Mouse (Mus musculus) urinary bladder, adult 2 months (tissue): ENCODE measurements around the gene Nfia. TPM values are rescaled to one million over a fixed set of nuclear protein-coding genes. Genes with fewer than 3 reads are reported as not detected.

Experiments used
- DNase-seq: peaks from one replicate; pipeline ENCODE4 v3.0.0; 2022; ENCODE audit warnings: low spot score
- polyA plus RNA-seq: library from polyadenylated mRNA; depleted of rRNA; stranded (reverse); fragments of >200 nt; gene quantifications from 2 replicates; pipeline ENCODE4 v1.2.3, GENCODE M21; 2012

Nfia gene
- polyA plus RNA-seq, 1 experiment: 19.6 TPM

DNA sequence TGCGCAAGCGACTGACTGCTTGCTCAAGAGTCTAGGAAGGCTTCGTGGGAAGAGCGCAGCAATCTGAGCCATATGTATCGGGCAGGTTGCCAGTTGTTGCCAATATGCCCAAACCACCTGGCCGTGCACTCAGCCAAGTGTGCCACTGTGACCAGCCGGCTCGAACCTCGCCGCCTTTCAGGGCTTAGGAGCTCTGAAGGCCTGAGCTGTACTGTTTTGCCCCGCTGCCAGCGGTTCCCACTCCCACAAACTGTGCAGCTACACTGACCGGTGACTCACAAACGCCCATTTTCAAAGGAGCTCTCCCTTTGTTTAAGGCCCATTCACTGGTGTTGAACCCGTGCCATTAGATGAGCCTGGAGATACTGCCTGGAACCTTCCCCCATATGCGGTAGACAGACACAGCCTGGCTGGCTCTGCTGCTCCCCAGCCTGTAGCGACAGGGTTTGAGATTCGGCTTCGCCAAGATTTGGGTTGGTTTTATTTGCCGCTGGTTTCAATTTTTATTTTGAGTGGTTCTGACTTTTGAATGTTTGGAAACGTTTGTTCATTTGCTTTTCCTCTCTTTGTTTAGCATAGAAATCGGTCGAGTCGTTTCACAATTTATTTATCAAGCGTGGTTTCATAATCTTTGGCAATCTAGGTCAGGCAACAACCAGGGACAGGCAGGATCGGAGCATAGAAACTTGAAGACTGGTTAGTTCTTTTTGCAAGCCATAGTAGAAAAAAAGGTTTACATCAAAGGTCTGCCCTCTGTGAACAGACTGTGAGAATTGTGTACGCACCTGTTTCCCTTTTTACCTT, 138.4 kb downstream of the Nfia start:
- DNase-seq: no peak

DNA sequence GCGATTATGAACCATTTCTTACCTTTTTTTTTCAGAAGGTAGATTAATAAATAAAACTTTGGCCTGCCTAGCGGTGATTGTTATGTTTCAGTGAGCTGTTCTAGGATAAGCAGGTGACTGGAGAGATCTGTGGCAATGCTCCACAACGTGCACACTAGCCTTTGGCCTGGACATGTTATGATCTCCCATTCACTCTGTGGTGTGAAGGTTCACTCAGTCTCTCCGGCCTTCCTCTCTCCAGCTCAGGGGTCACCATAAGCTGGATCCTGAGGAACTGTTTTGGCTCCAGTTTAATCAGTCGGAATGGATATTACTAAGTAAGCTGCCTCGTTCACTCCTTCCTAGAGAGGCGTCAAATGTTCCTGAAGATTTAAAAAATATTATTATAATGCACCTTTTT, 139.2 kb downstream of the Nfia start:
- no peak for DNase-seq

DNA sequence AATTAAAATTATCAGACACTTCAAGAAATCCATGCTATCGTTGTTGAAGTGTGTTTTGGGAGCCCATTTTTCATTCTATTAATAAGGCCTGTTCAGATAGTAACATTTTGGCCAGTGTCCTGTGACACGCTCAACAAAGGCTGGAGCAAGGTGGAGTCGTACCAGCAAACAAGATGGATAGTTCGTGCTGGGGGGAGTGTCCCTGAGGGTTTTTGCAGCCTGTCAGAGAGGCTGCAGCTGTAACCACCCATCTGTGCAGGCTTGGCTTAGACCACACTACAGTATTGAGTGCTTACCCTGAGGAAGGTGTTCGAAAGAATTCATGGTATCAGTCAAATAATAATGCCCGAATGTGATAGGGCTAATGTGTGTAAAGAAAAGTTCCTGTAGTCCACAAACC, 139.6 kb downstream of the Nfia start:
- no peak for DNase-seq

- no peak for DNase-seq
These were observed 140.0 kb downstream of the Nfia start for GRCm38 (mm10) chr4:97912560-97912959.

DNA sequence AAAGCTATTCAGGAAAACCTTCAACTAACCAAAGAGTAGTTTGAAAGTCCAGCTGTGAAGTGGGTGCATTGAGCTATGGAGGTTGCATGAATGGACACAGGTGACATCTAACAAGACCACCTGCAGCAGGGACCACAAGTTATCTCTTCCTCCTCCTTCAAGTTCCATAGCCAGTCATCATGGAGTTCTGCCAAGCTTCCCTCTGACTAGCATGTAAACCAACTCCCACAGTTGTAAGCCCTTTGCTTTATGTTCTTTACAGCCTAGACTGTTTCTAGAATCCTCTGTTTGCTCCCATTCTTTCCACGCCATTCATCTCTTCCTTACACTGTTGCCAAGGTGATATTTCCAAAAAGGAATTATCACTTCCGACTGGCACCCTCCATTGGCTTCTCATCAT, 141.8 kb downstream of the Nfia start:
- no peak for DNase-seq

DNA sequence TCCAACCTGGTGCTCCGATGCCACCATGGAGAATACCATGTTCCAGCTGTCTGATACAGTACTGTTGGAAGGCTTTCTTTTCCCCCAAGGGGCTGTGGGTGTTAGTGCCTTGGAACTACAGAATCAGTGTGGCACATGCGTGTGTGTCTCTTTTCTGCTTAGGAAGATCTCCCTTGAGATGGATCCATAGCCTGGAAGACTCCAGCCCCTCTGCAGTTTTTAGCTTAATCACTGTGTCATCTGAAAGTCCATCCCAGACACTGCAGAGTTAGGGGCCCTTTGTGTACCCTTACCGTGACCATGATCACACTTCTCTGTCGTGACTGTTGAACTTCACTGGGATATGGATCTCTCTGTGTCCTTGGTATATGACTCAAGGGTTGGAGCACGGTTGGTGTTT, 142.2 kb downstream of the Nfia start:
- no peak for DNase-seq

DNA sequence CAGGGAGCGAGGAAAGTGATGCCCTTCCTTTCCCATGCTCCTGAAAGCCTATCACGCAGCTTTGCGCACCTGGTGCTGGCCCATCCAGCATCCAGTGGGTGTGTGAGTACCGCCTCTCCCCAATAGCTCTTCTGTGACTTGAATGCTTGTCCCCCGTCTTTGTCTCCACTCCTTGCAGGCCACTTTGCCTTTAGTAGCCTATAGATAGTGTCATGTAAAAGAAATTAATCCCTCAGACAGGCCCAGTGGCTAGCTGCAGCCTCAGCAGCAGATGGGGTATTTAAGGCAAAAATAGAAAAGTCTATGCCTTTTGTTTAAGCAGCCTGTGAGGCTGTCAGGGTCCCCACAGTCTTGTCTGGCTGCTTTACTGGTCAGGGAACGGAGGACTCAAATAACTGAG, 145.0 kb downstream of the Nfia start:
- no peak for DNase-seq

- no peak for DNase-seq
These were observed 146.1 kb downstream of the Nfia start for GRCm38 (mm10) chr4:97918675-97919074.

GRCm38 (mm10) chr4:97919773-97920172, 147.2 kb downstream of the Nfia start:
- DNase-seq: no peak

DNA sequence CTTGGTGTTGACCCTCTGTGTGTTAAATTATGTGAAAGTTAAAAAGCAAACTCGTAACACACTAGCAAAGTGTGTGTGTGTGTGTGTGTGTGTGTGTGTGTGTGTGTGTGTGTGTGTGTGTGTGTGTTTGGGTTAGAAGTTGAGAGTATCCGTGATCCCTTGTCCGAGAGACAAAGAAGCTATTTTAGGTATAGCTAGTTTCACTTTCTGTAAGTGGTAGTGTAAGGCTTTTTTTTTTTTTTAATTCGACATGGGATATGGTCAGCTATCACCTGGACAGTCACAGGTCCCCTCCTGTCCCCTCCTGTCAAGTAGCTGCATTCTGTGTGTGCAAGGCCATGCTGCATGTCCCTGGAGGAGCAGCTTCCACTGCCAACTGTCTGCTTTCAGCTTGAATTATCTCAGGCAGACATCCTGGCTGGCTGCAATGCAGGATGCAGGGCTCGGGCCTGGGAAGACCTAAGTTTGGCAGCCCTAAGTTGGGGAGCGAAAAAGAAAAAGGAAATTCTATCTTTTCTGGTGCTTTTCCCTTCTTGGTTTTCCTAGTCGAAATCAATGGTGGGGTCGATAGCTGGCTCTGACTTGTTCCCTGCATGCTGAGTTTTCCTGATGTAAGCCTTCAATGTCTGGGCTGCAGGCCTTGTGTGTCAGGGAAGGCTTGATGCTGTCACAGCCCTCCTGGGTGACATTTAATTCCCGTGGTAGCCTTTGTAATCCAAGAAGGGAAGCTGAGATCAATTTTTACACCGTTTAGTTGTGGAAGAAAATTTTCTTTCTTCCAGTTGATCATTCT, 147.9 kb downstream of the Nfia start:
- no peak for DNase-seq

- no peak for DNase-seq
These were observed 149.1 kb downstream of the Nfia start for GRCm38 (mm10) chr4:97921682-97922081.

GRCm38 (mm10) chr4:97923248-97923647, 150.7 kb downstream of the Nfia start:
- no peak for DNase-seq

GRCm38 (mm10) chr4:97923876-97924316, 151.4 kb downstream of the Nfia start:
- DNase-seq: no peak

- no peak for DNase-seq
These were observed 151.9 kb downstream of the Nfia start for GRCm38 (mm10) chr4:97924414-97924813.

- DNase-seq: no peak
These were observed 152.3 kb downstream of the Nfia start for GRCm38 (mm10) chr4:97924855-97925254.

DNA sequence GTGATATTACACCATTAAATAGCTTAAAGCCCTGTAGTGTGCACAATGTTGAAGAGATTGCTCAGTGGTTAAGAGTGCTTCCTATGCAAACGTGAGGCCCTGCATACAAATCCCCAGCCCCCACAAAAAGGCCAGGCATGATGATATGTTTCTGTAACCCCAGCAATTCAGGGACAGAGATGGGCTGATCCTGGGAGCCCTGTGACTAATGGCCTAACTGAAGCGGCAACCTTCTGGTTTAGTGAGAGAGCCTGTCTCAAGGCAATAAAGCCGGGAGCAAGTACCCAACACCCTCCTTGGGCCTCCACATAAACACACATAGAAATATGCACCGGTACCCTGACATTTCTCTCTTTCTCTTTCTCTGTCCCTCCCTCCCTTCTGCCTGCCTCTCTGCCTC, 153.1 kb downstream of the Nfia start:
- no peak for DNase-seq

GRCm38 (mm10) chr4:97926607-97927308, 154.2 kb downstream of the Nfia start:
- no peak for DNase-seq

DNA sequence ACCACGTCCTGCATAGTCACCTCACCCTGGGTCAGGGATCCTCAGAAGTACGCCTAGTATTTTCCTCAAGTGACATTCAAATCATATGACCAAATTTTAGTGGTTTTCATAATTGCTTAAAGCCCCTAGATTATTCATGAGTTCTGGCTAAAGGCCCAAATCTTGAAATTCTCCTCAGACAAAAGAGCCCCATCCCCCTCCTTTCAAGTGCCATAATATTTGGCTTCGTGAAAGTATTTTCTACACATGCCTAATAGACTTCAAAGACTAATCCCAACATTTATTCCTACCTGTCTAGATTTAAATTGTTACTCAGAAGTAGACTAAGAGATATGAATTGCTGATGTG, 154.7 kb downstream of the Nfia start:
- no peak for DNase-seq

GRCm38 (mm10) chr4:97936371-97936770, 163.8 kb downstream of the Nfia start:
- no peak for DNase-seq

- no peak for DNase-seq
These were observed 164.4 kb downstream of the Nfia start for GRCm38 (mm10) chr4:97936912-97937311.

DNA sequence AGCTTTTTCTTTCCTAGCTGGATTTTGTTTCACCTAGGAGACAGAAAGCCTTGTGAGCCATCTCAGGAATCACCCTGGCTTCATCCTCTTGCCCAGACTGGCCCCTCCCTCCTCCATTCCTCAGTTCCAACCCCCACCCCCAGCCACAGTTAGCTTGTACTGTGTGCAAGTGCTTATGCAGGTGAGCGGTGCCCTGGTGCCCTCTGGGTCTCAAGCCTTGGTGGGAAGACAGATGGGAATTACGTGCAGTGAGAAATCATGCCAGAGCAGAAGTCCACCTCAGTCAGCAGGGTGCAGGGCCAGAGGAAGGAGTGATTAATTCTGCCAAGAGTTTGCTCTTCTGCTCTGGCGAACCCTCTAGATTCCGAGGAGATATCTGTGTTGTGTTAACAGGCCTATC, 167.0 kb downstream of the Nfia start:
- no peak for DNase-seq

- no peak for DNase-seq
These were observed 167.5 kb downstream of the Nfia start for GRCm38 (mm10) chr4:97939920-97940520.
